8 mouse cellular contexts compared by ENCODE assay signal in the genomic region with DNA sequence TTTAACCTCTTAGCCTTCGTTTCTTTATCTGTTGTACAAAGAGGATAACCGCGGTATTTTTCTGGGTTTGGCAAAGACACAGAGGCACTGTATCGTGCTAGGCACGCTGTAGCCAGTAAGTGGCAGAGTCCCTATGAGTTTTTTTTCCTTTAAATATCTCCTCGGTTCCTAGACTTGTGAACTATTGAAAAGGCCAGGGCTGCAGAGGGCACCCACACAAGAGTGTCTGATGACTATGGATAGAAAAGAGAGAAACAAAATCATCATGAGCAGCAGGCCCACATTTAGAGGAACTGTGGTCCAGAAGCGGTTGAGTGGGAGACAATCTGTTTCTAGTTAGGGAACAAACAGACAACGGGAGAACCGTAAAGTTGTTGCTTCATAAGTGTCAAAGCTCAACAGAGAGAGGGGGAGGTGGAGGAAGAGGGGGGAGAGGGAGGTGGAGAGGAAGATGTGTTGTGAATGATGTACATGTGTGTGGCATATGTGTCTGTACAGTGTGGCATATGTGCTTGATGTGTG. TPM values are rescaled to one million over a fixed set of nuclear protein-coding genes. Genes with fewer than 3 reads are reported as not detected.
A peak's percentile ranks its signal among the peaks of the same experiment; 100 is the strongest.
DNase-seq lines count a peak whose midpoint lies in the region; ATAC-seq and TF ChIP-seq lines count a peak whose summit lies in the region.

No protein-coding gene starts in this region.

- no peaks in the 10 kb centered on the region for H3K27me3 ChIP-seq in lung, embryonic 16.5 days (ENCODE audit: control insufficient read depth, insufficient read depth, low read depth, low read length)
- H3K27me3 ChIP-seq in small intestine, adult 2 months (ENCODE audit: control insufficient read depth, insufficient read depth, low read length): no peaks in the 10 kb centered on the region

- H3K4me1 ChIP-seq in lung, embryonic 16.5 days (replicated peaks; ENCODE audit: control insufficient read depth, insufficient read depth, low read length): peaks cover 32% of the 10 kb centered on the region
- H3K4me1 ChIP-seq in small intestine, adult 2 months (ENCODE audit: control insufficient read depth, insufficient read depth, insufficient read length, low read length): peaks cover 56% of the 10 kb centered on the region

- no peak for TF ChIP-seq CTCF in small intestine, adult 2 months (IDR thresholded peaks at IDR 0.05; ENCODE audit: extremely low read depth, insufficient read length, insufficient replicate concordance, low read depth, low read length)

- no peak overlapping the region for H3K4me3 ChIP-seq in lung, embryonic 16.5 days (ENCODE audit: low read length)
- no peak overlapping the region for H3K4me3 ChIP-seq in small intestine, adult 2 months (ENCODE audit: low read depth, low read length)

- no peaks in the 10 kb centered on the region for H3K9me3 ChIP-seq in lung, embryonic 16.5 days (ENCODE audit: control insufficient read depth, low read length)

- TF ChIP-seq POLR2A in small intestine, adult 2 months (IDR thresholded peaks at IDR 0.05; ENCODE audit: low read depth, low read length): no peak

- no peak overlapping the region for H3K9ac ChIP-seq in lung, embryonic 16.5 days (ENCODE audit: low read length)

- no peak overlapping the region for H3K4me2 ChIP-seq in lung, embryonic 16.5 days (ENCODE audit: low read depth, low read length)

- H3K36me3 ChIP-seq in lung, embryonic 16.5 days (ENCODE audit: control insufficient read depth, insufficient read depth, low read length): no peaks in the 10 kb centered on the region
- H3K36me3 ChIP-seq in small intestine, adult 2 months (ENCODE audit: control insufficient read depth, insufficient read depth, low read length): no peaks in the 10 kb centered on the region

- WGBS in lung, embryonic 16.5 days: 46% methylated on average over 9 of the region's 9 CpGs
- WGBS in small intestine, adult 2 months: 18% methylated on average over 9 of the region's 9 CpGs

- ATAC-seq in lung, embryonic 16.5 days (ENCODE audit: low read depth): no peak
- no peak for ATAC-seq in erythroblast, adult 5-6 weeks (replicated peaks; ENCODE audit: low FRiP score, poor library complexity, severe bottlenecking)

- DNase-seq in embryo, embryonic 11 days: peak; percentile 10
- no peak for DNase-seq in embryo, embryonic 10 days (ENCODE audit: low spot score)
- DNase-seq in lung, postnatal 4 days: no peak
- peak; percentile 40 for DNase-seq in layer of hippocampus, adult 9-10 months (ENCODE audit: low spot score)
- DNase-seq in urinary bladder, adult 18-20 months (ENCODE audit: low spot score in 2 of 2): no peak

- H3K27ac ChIP-seq in lung, embryonic 16.5 days (ENCODE audit: low read length): peak overlapping the region; percentile 76; the same call in 1 of the 2 replicates
- H3K27ac ChIP-seq in small intestine, adult 2 months (ENCODE audit: insufficient read depth, low read depth, low read length): peak overlapping the region; percentile 93

RNA-seq across cellular contexts. Expression of gene Pdcd4, which starts 0.9 kb away (rescaled TPM):
- polyA plus RNA-seq in lung, embryonic 16.5 days (2015; fragmentation: Nextera tagmentation; extraction: Ambion mirVana): 99.3 and 112 TPM in 2 replicates
- 1.9 and 3.8 TPM in 2 replicates for polyA plus RNA-seq in small intestine, adult 2 months (2012; rRNA removed)
- total RNA-seq in erythroblast, adult 5-6 weeks (2015; ENCODE audit: low replicate concordance): 46.9 and 57.7 TPM in 2 replicates
- total RNA-seq in erythroblast, adult 5-6 weeks (2017; ENCODE audit: low replicate concordance): 66.9 and 99.0 TPM in 2 replicates

RNA-seq across cellular contexts. Expression of gene Shoc2, which starts 51.2 kb away (rescaled TPM):
- polyA plus RNA-seq in lung, embryonic 16.5 days (2015; fragmentation: Nextera tagmentation; extraction: Ambion mirVana): 45.8 and 49.5 TPM in 2 replicates
- 4.9 and 8.7 TPM in 2 replicates for polyA plus RNA-seq in small intestine, adult 2 months (2012; rRNA removed)
- total RNA-seq in erythroblast, adult 5-6 weeks (2015; ENCODE audit: low replicate concordance): 23.6 and 25.1 TPM in 2 replicates
- 18.4 and 18.6 TPM in 2 replicates for total RNA-seq in erythroblast, adult 5-6 weeks (2017; ENCODE audit: low replicate concordance)

RNA-seq across cellular contexts. Expression of gene Bbip1, which starts 51.5 kb away (rescaled TPM):
- 62.2 and 64.4 TPM in 2 replicates for polyA plus RNA-seq in lung, embryonic 16.5 days (2015; fragmentation: Nextera tagmentation; extraction: Ambion mirVana)
- 1.6 and 1.7 TPM in 2 replicates for polyA plus RNA-seq in small intestine, adult 2 months (2012; rRNA removed)
- total RNA-seq in erythroblast, adult 5-6 weeks (2015; ENCODE audit: low replicate concordance): 31.3 and 40.5 TPM in 2 replicates
- 18.9 and 28.3 TPM in 2 replicates for total RNA-seq in erythroblast, adult 5-6 weeks (2017; ENCODE audit: low replicate concordance)

Comparison
In these comparisons a context has a peak if more than half of its experiments do, and no peak if none do; other contexts are left out.
1. DNase-seq: peak in embryo, embryonic 11 days (single experiment) and layer of hippocampus, adult 9-10 months (single experiment); none in embryo, embryonic 10 days (single experiment), lung, postnatal 4 days (0 of 2) and urinary bladder, adult 18-20 months (0 of 2).
2. RNA of gene Pdcd4, which starts 0.9 kb away (polyA plus RNA-seq): 99.3 to 112 TPM in lung, embryonic 16.5 days; 1.9 to 3.8 TPM in small intestine, adult 2 months; every median in the first group is over 10 times any median in the second.
3. RNA of gene Bbip1, which starts 51.5 kb away (polyA plus RNA-seq): 62.2 to 64.4 TPM in lung, embryonic 16.5 days; 1.6 to 1.7 TPM in small intestine, adult 2 months; every median in the first group is over 10 times any median in the second.